Mouse (Mus musculus) gastrocnemius, adult 18-20 months (tissue): ENCODE results near the gene Pilrb2. TPM values are rescaled to one million over a fixed set of nuclear protein-coding genes. Genes with fewer than 3 reads are reported as not detected.

Experiments
- DNase-seq: peaks from one replicate; pipeline ENCODE4 v3.0.0; 2021; ENCODE audit warnings: low spot score
- total RNA-seq, 2 experiments: library from RNA; stranded (reverse); gene quantifications; 2 replicates each; pipeline ENCODE4 v1.2.3; 2021

Pilrb2 gene
- total RNA-seq, 2 experiments from 2014 or later = not detected

- DNase-seq = no peak
Measured at GRCm38 (mm10) chr5:137833500-137833899, 38.1 kb downstream of the Pilrb2 start.

GRCm38 (mm10) chr5:137831506-137831905 is 40.1 kb downstream of the Pilrb2 start:
- no peak for DNase-seq

GRCm38 (mm10) chr5:137831106-137831505 is 40.5 kb downstream of the Pilrb2 start:
- DNase-seq = no peak

- DNase-seq = no peak
Measured at GRCm38 (mm10) chr5:137830238-137830637, 41.4 kb downstream of the Pilrb2 start.

- DNase-seq = no peak
Measured at GRCm38 (mm10) chr5:137828694-137829093, 42.9 kb downstream of the Pilrb2 start.

- no peak for DNase-seq
Measured at GRCm38 (mm10) chr5:137826421-137826820, 45.2 kb downstream of the Pilrb2 start.

GRCm38 (mm10) chr5:137825971-137826370 is 45.6 kb downstream of the Pilrb2 start:
- DNase-seq = no peak

- DNase-seq = no peak
Measured at GRCm38 (mm10) chr5:137825030-137825429, 46.6 kb downstream of the Pilrb2 start.

GRCm38 (mm10) chr5:137823455-137824045 is 48.1 kb downstream of the Pilrb2 start:
- DNase-seq = no peak

GRCm38 (mm10) chr5:137822602-137823001 is 49.0 kb downstream of the Pilrb2 start:
- DNase-seq = no peak

- DNase-seq = no peak
Measured at GRCm38 (mm10) chr5:137822126-137822525, 49.5 kb downstream of the Pilrb2 start.

GRCm38 (mm10) chr5:137817466-137818222 is 54.0 kb downstream of the Pilrb2 start:
- no peak for DNase-seq

Other genes starting within 250 kb of the Pilrb2 start
- under 1 TPM in 1 of 2 experiments, not detected in 1; 0.21 TPM for gene Fbxo24, start 242.8 kb downstream of the Pilrb2 start, total RNA-seq
- gene Lrch4, start 242.7 kb downstream of the Pilrb2 start, total RNA-seq = 10 to 100 TPM; 15.0 to 18.0 TPM
- 1 to 10 TPM; 1.0 to 2.2 TPM for gene Gm20605, start 242.6 kb downstream of the Pilrb2 start, total RNA-seq
- gene Sap25, start 230.5 kb downstream of the Pilrb2 start, total RNA-seq = 1 to 10 TPM; 2.6 to 3.0 TPM
- gene Irs3, start 226.1 kb downstream of the Pilrb2 start, total RNA-seq = under 1 TPM; 0.59 to 0.90 TPM
- gene Agfg2, start 187.1 kb downstream of the Pilrb2 start, total RNA-seq = 1 to 10 TPM; 5.9 to 7.5 TPM
- under 1 TPM; 0.21 to 0.28 TPM for gene Nyap1, start 130.2 kb downstream of the Pilrb2 start, total RNA-seq
- gene Tsc22d4, start 126.1 kb downstream of the Pilrb2 start, total RNA-seq = 10 to 100 TPM; 53.0 to 68.0 TPM
- 1 to 10 TPM; 6.2 to 7.7 TPM for gene Ppp1r35, start 93.0 kb downstream of the Pilrb2 start, total RNA-seq
- 10 to 100 TPM; 24.1 to 26.1 TPM for gene Mepce, start 84.2 kb downstream of the Pilrb2 start, total RNA-seq
- under 1 TPM; 0.14 to 0.26 TPM for gene Zcwpw1, start 84.0 kb downstream of the Pilrb2 start, total RNA-seq
- under 1 TPM; 0.16 to 0.28 TPM for gene Pilra, start 35.5 kb downstream of the Pilrb2 start, total RNA-seq
- under 1 TPM in 1 of 2 experiments, not detected in 1; 0.17 TPM for gene Pilrb1, start 13.7 kb downstream of the Pilrb2 start, total RNA-seq
- under 1 TPM in 1 of 2 experiments, not detected in 1; 0.14 TPM for gene Cyp3a13, start 49.8 kb upstream of the Pilrb2 start, total RNA-seq
- gene Gjc3, start 91.3 kb upstream of the Pilrb2 start, total RNA-seq = under 1 TPM; 0.38 to 0.59 TPM
- under 1 TPM in 1 of 2 experiments, not detected in 1; 0.52 TPM for gene Azgp1, start 109.7 kb upstream of the Pilrb2 start, total RNA-seq
- not detected for gene Smok3a, start 149.4 kb upstream of the Pilrb2 start, total RNA-seq
- not detected for gene Smok3b, start 149.6 kb upstream of the Pilrb2 start, total RNA-seq
- not detected for gene Smok3c, start 181.4 kb upstream of the Pilrb2 start, total RNA-seq
- gene Zkscan1, start 213.3 kb upstream of the Pilrb2 start, total RNA-seq = 10 to 100 TPM; 11.2 to 11.8 TPM
- gene Zscan21, start 245.1 kb upstream of the Pilrb2 start, total RNA-seq = 10 to 100 TPM; 15.0 to 15.4 TPM